Mouse (Mus musculus): Measurements from ENCODE around the gene Mtln.

- TF ChIP-seq CTCF (conservative IDR thresholded peaks at IDR 0.05; ENCODE audit: low read length) (no peak), NANOG (IDR thresholded peaks at IDR 0.05; ENCODE audit: borderline replicate concordance, low read length) (no peak)
Observed at GRCm38 (mm10) chr2:127757171-127757570, 35.1 kb downstream of the Mtln start.

All from E14TG2a.4 (cell line).